Mouse (Mus musculus) liver, embryonic 14.5 days (tissue): ENCODE data around the gene Slc6a12. TPM values are rescaled to one million over a fixed set of nuclear protein-coding genes. Genes with fewer than 3 reads are reported as not detected.
A peak's percentile ranks its signal among the peaks of the same experiment; 100 is the strongest.

Experiments
- ATAC-seq: fragments of 200-750 bp; cut with Nextera tagmentation; 2 replicates; pipeline ENCODE4 v1.8.0; 2017; ENCODE audit warnings: moderate number of reproducible peaks, mild to moderate bottlenecking, moderate library complexity; ENCODE audit not compliant: insufficient read depth
- DNase-seq, 3 experiments: peaks; one replicate each; pipeline ENCODE4 v3.0.0-alpha.2; 2012 to 2013; ENCODE audit warnings: low read depth in 3 of 3, low spot score in 3 of 3
- H3K27ac ChIP-seq: fragments of 300-500 bp; sonication (generic); 2 replicates; pipeline ENCODE4 v1.5.1; 2014; ENCODE audit warnings: moderate library complexity, mild to moderate bottlenecking, control low read depth, inconsistent platforms
- H3K27me3 ChIP-seq: fragments of 300-500 bp; sonication (generic); 2 replicates; pipeline ENCODE4 v1.6.1; 2014; ENCODE audit warnings: mild to moderate bottlenecking, low read length, moderate library complexity; ENCODE audit not compliant: control insufficient read depth, insufficient read depth
- H3K36me3 ChIP-seq: fragments of 300-500 bp; sonication (generic); replicated peaks from 2 replicates; pipeline ENCODE4 v1.6.1; 2014; ENCODE audit warnings: low read depth; ENCODE audit not compliant: control insufficient read depth, insufficient read depth
- H3K4me1 ChIP-seq, 2 experiments: fragments of 200-500 bp in 1 of 2; fragments of 300-500 bp in 1 of 2; sonication (generic) in 1 of 2; replicated peaks; 2 replicates each; pipeline ENCODE4 v1.6.1; 2012 to 2014; ENCODE audit warnings: antibody characterized with exemption in 1 of 2, inconsistent platforms in 1 of 2, low read length in 1 of 2; ENCODE audit not compliant: control insufficient read depth in 2 of 2, insufficient read depth in 2 of 2
- H3K4me2 ChIP-seq: fragments of 300-500 bp; sonication (generic); 2 replicates; pipeline ENCODE4 v1.6.1; 2014; ENCODE audit warnings: low read depth, mild to moderate bottlenecking, control low read depth, moderate library complexity
- H3K4me3 ChIP-seq, 2 experiments: fragments of 200-500 bp in 1 of 2; fragments of 300-500 bp in 1 of 2; sonication (generic) in 1 of 2; 2 replicates each; pipeline ENCODE4 v1.5.1; 2012 to 2014; ENCODE audit warnings: low read depth in 2 of 2, low read length in 2 of 2, mild to moderate bottlenecking in 2 of 2, control low read depth in 1 of 2, inconsistent platforms in 1 of 2, moderate library complexity in 1 of 2; ENCODE audit not compliant: insufficient read depth in 1 of 2
- H3K9ac ChIP-seq: fragments of 300-500 bp; sonication (generic); replicated peaks from 2 replicates; pipeline ENCODE4 v1.6.1; 2014; ENCODE audit warnings: mild to moderate bottlenecking, control low read depth, moderate library complexity
- H3K9me3 ChIP-seq: fragments of 300-500 bp; sonication (generic); 2 replicates; pipeline ENCODE4 v1.6.1; 2016; ENCODE audit warnings: low read length, mixed read lengths; ENCODE audit not compliant: control insufficient read depth
- CTCF ChIP-seq: IDR thresholded peaks from 2 replicates; pipeline ENCODE4 v1.5.1; 2016; ENCODE audit warnings: antibody characterized with exemption, low read depth, control low read depth
- EP300 ChIP-seq: IDR thresholded peaks from 2 replicates; pipeline ENCODE4 v1.6.1; 2016; ENCODE audit warnings: antibody characterized with exemption, low read depth
- WGBS: fragments of 180-500 bp; shearing (Covaris S2); extraction: QIAGEN DNeasy Blood & Tissue Kit; methylation state at CpG from one replicate; pipeline ENCODE4 v1.1.7; 2014; ENCODE audit not compliant: insufficient replicate concordance; 5-methylcytosine and 5-hydroxymethylcytosine counted together
- polyA plus RNA-seq, 2 experiments: library from polyadenylated mRNA; depleted of rRNA in 1 of 2; stranded (reverse) in 1 of 2; unstranded in 1 of 2; fragments of >200 nt; fragmentation: Nextera tagmentation in 1 of 2; extraction: Ambion mirVana in 1 of 2; gene quantifications; 2 replicates each; pipeline versions ENCODE4 v1.2.1 to v1.2.3; 2012 to 2014

The Slc6a12 gene
- polyA plus RNA-seq, 2 experiments = 1.3 to 2.0 TPM

DNA sequence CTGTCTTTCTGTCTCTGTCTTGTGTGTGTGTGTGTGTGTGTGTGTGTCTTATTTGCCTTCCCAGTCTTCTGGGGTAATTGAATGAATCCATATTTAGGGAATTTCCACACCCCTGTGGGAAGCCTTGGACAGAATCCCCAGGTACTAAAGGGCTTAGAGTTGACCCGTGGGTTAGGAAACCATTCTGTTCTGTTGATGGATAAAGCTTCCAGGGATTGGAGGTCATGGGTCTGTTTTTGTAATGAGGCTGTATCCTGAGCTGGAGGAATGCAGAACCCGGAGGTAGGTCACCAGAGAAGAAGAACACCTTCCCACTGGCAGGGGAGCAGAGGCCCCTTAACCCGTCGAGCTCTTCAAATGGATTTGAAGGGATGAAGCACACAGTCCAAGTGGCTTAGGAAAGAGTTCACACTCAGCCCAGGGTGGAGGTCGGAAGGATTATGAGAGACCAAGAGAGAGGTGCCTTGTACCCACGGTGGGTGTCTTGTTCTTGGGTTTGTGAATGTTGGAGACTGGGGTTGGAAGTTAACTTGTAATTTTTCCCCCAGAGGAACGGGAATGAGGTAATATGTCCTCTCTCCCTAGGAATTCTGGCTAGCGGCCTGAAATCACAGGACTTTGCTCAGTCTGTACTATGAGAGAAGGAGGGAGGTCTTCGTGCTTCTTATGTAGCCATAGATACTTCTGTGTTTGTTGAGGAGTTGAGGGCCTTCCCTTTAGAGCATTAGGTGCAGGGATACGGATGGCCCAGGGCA is 39.2 kb upstream of the Slc6a12 start:
- Histone ChIP-seq H3K36me3 (no peaks in the 10 kb centered on the region), H3K27me3 (no peaks in the 10 kb centered on the region), H3K4me3 (no peak overlapping the region), H3K9ac (no peak overlapping the region), H3K9me3 (no peaks in the 10 kb centered on the region), H3K27ac (no peak overlapping the region), H3K4me1 (peaks cover 0 to 5% of the 10 kb centered on the region in 2 experiments; a peak in 2 of 4 replicates), H3K4me2 (no peak overlapping the region)
- ATAC-seq (no peak), DNase-seq (no peak)
- 48% methylated on average over 10 of the region's 10 CpGs for WGBS
- no peak for TF ChIP-seq CTCF
- no peak for TF ChIP-seq EP300

DNA sequence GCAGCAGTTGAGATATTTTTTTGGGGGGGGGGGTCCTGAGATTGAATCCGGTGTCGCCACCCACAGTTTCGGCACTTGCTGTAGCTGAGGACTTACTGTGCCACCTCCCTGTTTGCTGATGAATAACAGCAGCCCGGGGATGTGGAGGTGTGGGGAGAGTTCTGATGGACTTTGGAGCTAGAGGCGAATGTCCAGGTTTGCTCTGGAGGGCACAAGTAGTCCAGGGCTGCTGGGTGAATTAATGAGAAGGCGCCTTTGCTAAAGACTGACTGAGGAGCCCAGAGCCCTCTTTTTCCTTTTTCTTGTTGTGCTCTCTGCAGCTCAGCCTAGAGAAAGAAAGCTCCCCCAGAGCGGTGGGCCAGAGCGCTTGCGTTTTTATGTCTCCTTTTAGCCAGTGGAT is 38.2 kb upstream of the Slc6a12 start:
- TF ChIP-seq CTCF (no peak), EP300 (no peak)
- DNase-seq (peak in 1 of 3 experiments; percentile 24), ATAC-seq (no peak)
- Histone ChIP-seq H3K4me1 (peaks cover 0 to 5% of the 10 kb centered on the region in 2 experiments; a peak in 2 of 4 replicates), H3K4me3 (no peak overlapping the region), H3K27ac (no peak overlapping the region), H3K4me2 (peak overlapping the region; percentile 22; the same call in 1 of the 2 replicates), H3K27me3 (no peaks in the 10 kb centered on the region), H3K9me3 (no peaks in the 10 kb centered on the region), H3K36me3 (no peaks in the 10 kb centered on the region), H3K9ac (no peak overlapping the region)
- 66% methylated on average over 9 of the region's 9 CpGs for WGBS

DNA sequence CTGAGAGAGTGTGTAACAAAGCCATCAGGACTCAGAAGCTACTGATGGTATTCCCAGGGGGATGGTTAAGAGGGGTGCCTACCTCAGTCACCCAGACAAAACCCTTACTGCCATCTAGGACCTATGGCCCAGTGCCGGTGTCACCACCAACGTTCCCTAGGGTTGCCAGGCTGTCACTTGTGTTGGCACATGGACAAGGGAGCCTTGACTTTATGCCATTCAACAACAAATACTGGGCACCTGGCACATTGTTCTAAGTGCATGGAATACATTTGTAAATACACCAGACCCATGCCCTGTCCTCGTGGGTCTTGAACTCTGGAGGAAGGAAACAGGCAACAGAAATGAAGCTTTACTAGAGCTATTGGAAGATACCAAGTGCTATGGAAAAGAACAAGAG is 37.3 kb upstream of the Slc6a12 start:
- Histone ChIP-seq H3K4me3 (no peak overlapping the region), H3K9ac (no peak overlapping the region), H3K9me3 (no peaks in the 10 kb centered on the region), H3K27me3 (no peaks in the 10 kb centered on the region), H3K27ac (no peak overlapping the region), H3K36me3 (no peaks in the 10 kb centered on the region), H3K4me1 (peaks cover 0 to 10% of the 10 kb centered on the region in 2 experiments; a peak in 2 of 4 replicates), H3K4me2 (no peak overlapping the region)
- WGBS = 58% methylated on average over 3 of the region's 3 CpGs
- no peak for ATAC-seq
- no peak for DNase-seq
- no peak for TF ChIP-seq EP300
- no peak for TF ChIP-seq CTCF

DNA sequence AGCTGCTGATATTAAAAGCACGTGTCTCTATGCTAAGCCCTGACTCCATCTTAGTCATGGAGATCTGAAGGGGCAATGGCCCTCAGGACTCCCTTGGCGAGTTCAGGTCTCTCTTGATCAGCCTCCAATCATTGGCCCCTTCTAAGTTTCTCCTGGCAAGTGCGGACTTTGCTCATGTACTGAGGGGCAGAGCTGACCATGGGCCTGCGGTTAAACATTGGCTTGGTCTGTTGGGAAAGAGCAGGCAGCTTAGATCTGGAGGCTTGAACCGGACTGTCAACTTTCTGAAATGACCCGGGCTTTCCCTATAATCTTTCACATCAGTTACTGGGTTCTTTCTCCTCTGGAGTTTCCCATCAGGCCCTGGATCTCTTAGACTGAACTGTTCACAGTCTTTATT is 31.9 kb upstream of the Slc6a12 start:
- Histone ChIP-seq H3K4me3 (no peak overlapping the region), H3K9ac (no peak overlapping the region), H3K36me3 (no peaks in the 10 kb centered on the region), H3K4me1 (peaks cover 0 to 10% of the 10 kb centered on the region in 2 experiments; a peak in 1 of 4 replicates), H3K9me3 (no peaks in the 10 kb centered on the region), H3K27ac (no peak overlapping the region), H3K4me2 (no peak overlapping the region), H3K27me3 (no peaks in the 10 kb centered on the region)
- ATAC-seq = peak; percentile 59; the same call in 1 of the 2 replicates
- TF ChIP-seq EP300 = no peak
- TF ChIP-seq CTCF = no peak
- peak in 1 of 3 experiments; percentile 34 for DNase-seq
- WGBS = 54% methylated on average over 6 of the region's 6 CpGs

DNA sequence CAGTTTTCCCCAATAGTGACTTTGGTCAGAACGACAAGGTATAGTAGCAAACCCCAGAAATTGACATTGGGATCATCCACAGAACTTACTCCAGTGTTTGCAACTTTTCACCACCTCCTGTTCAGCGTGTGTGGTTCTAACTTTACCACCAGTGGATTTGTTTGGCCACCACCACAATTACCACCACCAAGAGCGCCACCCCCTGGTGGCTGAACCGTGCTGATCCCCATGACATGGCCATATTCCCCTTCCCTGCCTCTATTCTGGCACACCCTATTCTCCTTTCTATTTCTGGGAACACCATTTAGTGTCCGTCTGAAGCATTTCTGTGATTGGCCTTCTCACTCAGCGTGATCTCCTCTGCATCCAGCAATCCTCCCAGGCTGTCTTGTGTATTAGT is 23.8 kb upstream of the Slc6a12 start:
- TF ChIP-seq CTCF (peak; percentile 57), EP300 (no peak)
- WGBS = 39% methylated on average over 6 of the region's 6 CpGs
- DNase-seq = no peak

More for the DNA sequence above, 23.8 kb upstream of the Slc6a12 start:
- no peaks in the 10 kb centered on the region for H3K9me3 ChIP-seq
- no peak overlapping the region for H3K4me2 ChIP-seq
- no peak overlapping the region for H3K9ac ChIP-seq
- H3K27ac ChIP-seq = no peak overlapping the region
- H3K27me3 ChIP-seq = no peaks in the 10 kb centered on the region
- no peak overlapping the region for H3K4me3 ChIP-seq
- H3K4me1 ChIP-seq = no peaks in the 10 kb centered on the region
- ATAC-seq = no peak
- H3K36me3 ChIP-seq = no peaks in the 10 kb centered on the region
